Mouse (Mus musculus) neural tube, embryonic 14.5 days (tissue): ENCODE data around the gene Zfp292. TPM values are rescaled to one million over a fixed set of nuclear protein-coding genes. Genes with fewer than 3 reads are reported as not detected.
A peak's percentile ranks its signal among the peaks of the same experiment; 100 is the strongest.

Experiments
- ATAC-seq: fragments of 200-750 bp; cut with Nextera tagmentation; 2 replicates; pipeline ENCODE4 v1.8.0; 2017; ENCODE audit warnings: low read depth, mild to moderate bottlenecking, moderate TSS enrichment, moderate library complexity
- H3K27ac ChIP-seq: fragments of 300-500 bp; sonication (generic); 2 replicates; pipeline ENCODE4 v1.5.1; 2014; ENCODE audit warnings: low read depth, mild to moderate bottlenecking, control low read depth, low read length, moderate library complexity, mixed read lengths
- H3K27me3 ChIP-seq: fragments of 300-500 bp; sonication (generic); 2 replicates; pipeline ENCODE4 v1.6.1; 2014; ENCODE audit warnings: low read length; ENCODE audit not compliant: control insufficient read depth, insufficient read depth
- H3K36me3 ChIP-seq: fragments of 300-500 bp; sonication (generic); 2 replicates; pipeline ENCODE4 v1.6.1; 2014; ENCODE audit warnings: low read length, mixed read lengths; ENCODE audit not compliant: control insufficient read depth, insufficient read depth
- H3K4me1 ChIP-seq: fragments of 300-500 bp; sonication (generic); 2 replicates; pipeline ENCODE4 v1.6.1; 2014; ENCODE audit warnings: low read length; ENCODE audit not compliant: control insufficient read depth, insufficient read depth
- H3K4me2 ChIP-seq: fragments of 300-500 bp; sonication (generic); 2 replicates; pipeline ENCODE4 v1.6.1; 2014; ENCODE audit warnings: mild to moderate bottlenecking, low read depth, low read length, control low read depth
- H3K4me3 ChIP-seq: fragments of 300-500 bp; sonication (generic); 2 replicates; pipeline ENCODE4 v1.5.1; 2014; ENCODE audit warnings: low read depth, low read length, control low read depth, mixed read lengths
- H3K9ac ChIP-seq: fragments of 300-500 bp; sonication (generic); replicated peaks from 2 replicates; pipeline ENCODE4 v1.6.1; 2014; ENCODE audit warnings: low read depth, mild to moderate bottlenecking, control low read depth, low read length, mixed read lengths
- H3K9me3 ChIP-seq: fragments of 300-500 bp; sonication (generic); 2 replicates; pipeline ENCODE4 v1.6.1; 2016; ENCODE audit warnings: low read length; ENCODE audit not compliant: control insufficient read depth
- WGBS: fragments of 180-500 bp; shearing (Covaris S2); extraction: QIAGEN DNeasy Blood & Tissue Kit; methylation state at CpG from one replicate; pipeline ENCODE4 v1.1.7; 2014; 5-methylcytosine and 5-hydroxymethylcytosine counted together
- polyA plus RNA-seq: library from polyadenylated mRNA; unstranded; fragments of >200 nt; fragmentation: Nextera tagmentation; extraction: Ambion mirVana; gene quantifications from 2 replicates; pipeline ENCODE4 v1.2.1, GENCODE M21; 2014

Zfp292 gene
- polyA plus RNA-seq, 1 experiment from 2014 or later = 37.7 TPM

DNA sequence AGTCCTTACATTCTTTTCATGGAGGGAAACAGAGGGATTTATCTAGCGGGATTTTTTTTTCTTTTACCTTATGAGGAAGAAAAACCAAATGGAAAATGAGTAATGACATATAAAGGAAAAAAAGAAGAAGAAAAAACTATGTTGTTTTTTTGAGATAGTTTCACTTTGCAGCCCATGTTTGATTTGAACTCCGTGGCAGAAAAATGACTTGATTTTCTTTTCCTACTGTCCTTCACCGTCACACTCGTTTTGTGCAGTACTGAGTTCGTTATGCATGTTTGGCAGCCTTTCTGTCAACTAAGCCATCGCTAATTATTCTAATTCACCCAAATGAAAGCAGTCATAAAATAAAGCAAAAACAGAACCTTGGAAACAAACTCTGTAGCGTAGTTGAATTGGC lies 4.5 kb upstream of the Zfp292 start:
- no peak for ATAC-seq
- H3K4me2 ChIP-seq = peak overlapping the region; percentile 80
- H3K4me1 ChIP-seq = peaks cover 8% of the 10 kb centered on the region; the same call in 1 of the 2 replicates
- peak overlapping the region; percentile 75 for H3K4me3 ChIP-seq
- H3K27ac ChIP-seq = peak overlapping the region; percentile 93; the same call in 1 of the 2 replicates
- no peaks in the 10 kb centered on the region for H3K9me3 ChIP-seq
- H3K27me3 ChIP-seq = no peaks in the 10 kb centered on the region
- H3K9ac ChIP-seq = peak overlapping the region; percentile 84
- H3K36me3 ChIP-seq = no peaks in the 10 kb centered on the region
- 7% methylated on average over 7 of the region's 7 CpGs for WGBS

DNA sequence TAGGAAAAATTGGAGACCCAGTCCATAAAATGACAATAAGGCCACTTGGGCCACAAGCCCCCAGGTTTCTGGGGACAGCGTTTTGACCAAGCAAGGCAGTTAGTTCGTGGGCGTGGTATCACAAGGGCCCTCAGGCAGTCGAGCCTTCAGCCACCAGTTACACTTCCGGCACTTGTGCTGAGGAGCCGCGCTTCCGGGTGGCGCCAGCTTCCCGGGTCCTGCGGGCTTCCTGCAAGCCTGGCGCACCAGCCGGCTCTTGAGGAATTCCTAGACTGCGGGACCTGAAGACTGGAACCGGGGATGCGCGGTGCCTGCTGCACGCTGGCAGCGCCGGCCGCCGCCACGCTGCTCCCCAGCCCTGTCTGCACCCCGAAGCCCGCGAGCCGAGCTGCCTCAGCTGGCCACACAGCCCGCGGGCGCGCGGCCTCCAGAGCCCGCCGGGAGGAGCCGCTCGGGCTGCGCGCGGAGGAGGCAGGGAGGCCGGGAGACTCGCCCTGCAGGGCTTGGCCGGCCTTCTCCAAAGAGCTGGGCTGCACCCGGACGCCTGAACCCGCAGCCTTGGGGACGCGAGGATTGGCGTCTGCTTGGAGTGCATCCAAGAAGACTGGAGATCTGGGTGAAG lies 3.8 kb upstream of the Zfp292 start:
- H3K27me3 ChIP-seq = no peaks in the 10 kb centered on the region
- ATAC-seq = peak; percentile 76
- H3K27ac ChIP-seq = peak overlapping the region; percentile 93
- under 1% methylated on average over 47 of the region's 48 CpGs for WGBS
- H3K4me1 ChIP-seq = peaks cover 8% of the 10 kb centered on the region; the same call in 1 of the 2 replicates
- peak overlapping the region; percentile 84 for H3K9ac ChIP-seq
- H3K9me3 ChIP-seq = no peaks in the 10 kb centered on the region
- H3K4me3 ChIP-seq = peak overlapping the region; percentile 75
- H3K36me3 ChIP-seq = no peaks in the 10 kb centered on the region
- H3K4me2 ChIP-seq = peak overlapping the region; percentile 80

DNA sequence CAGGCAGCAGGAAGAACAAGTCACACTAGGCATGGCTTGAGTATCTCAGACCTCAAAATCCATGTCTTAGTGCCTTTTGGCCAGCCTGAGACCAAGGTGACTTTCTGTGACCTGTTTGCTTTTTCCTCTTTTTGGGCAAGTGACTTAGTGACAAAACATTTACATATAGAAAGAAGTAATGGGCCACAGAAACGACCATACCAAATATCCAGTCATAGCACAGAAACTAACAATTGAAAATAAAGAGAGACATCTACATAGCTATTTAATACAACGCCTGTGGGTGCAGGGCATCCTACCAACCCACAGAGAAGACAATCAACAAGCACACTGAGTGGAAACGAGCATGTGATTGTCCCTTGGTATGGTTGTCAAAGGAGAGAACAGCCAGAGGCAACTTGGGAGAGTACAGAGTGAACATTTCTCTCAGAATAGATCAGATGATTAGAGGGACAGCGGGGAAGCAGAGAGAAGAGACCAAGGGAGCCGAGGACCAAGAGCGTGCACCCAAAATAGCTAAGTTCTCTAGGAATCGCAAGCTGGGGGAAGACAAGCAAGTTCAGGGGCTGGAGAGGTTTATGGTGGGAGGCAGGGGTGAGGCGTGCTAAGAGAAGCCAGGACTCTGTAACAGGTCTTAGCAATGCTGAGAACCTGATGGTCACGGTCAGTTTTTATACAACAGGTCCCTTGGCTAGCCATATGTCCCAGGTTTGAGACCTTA lies 3.0 kb upstream of the Zfp292 start:
- H3K4me3 ChIP-seq = no peak overlapping the region
- peaks cover 14% of the 10 kb centered on the region for H3K4me1 ChIP-seq
- no peaks in the 10 kb centered on the region for H3K36me3 ChIP-seq
- H3K9me3 ChIP-seq = no peaks in the 10 kb centered on the region
- peak overlapping the region; percentile 80; the same call in 1 of the 2 replicates for H3K4me2 ChIP-seq
- WGBS = 50% methylated on average over 9 of the region's 9 CpGs
- H3K27me3 ChIP-seq = no peaks in the 10 kb centered on the region
- no peak for ATAC-seq
- H3K27ac ChIP-seq = no peak overlapping the region
- no peak overlapping the region for H3K9ac ChIP-seq

DNA sequence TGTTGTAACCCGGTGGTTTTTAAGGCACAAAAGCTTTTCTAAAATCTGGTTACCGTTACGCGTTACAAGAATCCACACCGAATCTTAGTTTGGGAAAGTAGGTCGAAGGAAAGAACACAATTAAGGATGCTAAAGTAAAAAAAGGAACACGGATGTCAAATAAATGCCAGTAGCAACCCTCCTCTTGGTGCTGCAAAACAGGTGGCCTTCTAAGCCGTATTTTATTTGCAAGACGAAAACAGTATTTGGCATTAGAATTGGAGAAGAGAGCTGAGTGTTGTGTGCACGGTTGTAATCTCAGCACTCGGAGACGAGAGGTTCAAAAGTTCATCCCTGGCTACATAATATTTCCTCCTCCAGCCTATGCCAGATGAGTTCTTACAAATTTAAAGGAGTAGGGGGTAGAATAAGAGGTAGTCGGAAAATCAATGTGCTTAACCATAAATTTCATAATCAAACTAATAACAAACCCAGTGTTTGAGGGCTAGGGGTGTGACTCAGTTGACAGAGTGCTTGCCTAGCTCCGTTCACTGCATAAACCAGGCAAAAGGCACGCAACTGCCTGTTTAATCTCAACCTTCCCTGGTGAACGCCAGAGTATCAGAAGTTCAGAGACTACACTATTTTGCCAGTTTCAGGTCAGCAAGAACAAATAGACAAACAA lies 738 bp upstream of the Zfp292 start:
- ATAC-seq = no peak
- peaks cover 16% of the 10 kb centered on the region for H3K4me1 ChIP-seq

DNA sequence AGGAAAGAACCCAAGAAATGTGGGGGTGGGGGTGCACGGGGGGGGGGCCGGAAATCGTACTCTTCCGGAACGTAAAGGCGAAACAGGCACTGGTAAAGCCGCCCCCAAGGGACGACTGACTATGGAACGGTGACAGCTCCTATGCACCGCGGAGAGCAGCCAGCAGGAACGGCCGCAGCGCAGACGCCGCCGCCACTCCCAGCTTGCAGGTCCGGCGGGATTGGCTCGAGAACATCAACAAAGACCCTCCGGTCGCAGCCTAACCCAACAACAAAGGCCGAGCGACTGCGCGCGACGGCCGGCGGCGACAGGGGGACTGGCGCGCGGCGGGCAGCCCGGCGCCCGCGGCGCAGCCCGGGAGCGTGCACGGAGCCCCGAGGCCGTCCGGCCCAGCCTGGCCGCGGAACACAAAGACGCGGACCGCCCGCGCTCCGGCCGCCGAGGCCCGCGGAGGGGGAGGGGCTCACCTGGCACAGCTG lies 430 bp downstream of the Zfp292 start:
- Histone ChIP-seq H3K27me3 (no peaks in the 10 kb centered on the region), H3K4me3 (peak overlapping the region; percentile 97), H3K4me2 (peak overlapping the region; percentile 65), H3K9me3 (no peaks in the 10 kb centered on the region), H3K36me3 (no peaks in the 10 kb centered on the region), H3K27ac (peak overlapping the region; percentile 99), H3K4me1 (peaks cover 13% of the 10 kb centered on the region), H3K9ac (peak overlapping the region; percentile 99)
- WGBS = under 1% methylated on average over 56 of the region's 58 CpGs
- ATAC-seq = peak; percentile 67

More for the DNA sequence above, 738 bp upstream of the Zfp292 start:
- Histone ChIP-seq H3K27me3 (no peaks in the 10 kb centered on the region), H3K9ac (peak overlapping the region; percentile 99), H3K4me2 (peak overlapping the region; percentile 65), H3K4me3 (peak overlapping the region; percentile 97), H3K9me3 (no peaks in the 10 kb centered on the region), H3K27ac (peak overlapping the region; percentile 99), H3K36me3 (no peaks in the 10 kb centered on the region)
- 28% methylated on average over 16 of the region's 16 CpGs for WGBS

DNA sequence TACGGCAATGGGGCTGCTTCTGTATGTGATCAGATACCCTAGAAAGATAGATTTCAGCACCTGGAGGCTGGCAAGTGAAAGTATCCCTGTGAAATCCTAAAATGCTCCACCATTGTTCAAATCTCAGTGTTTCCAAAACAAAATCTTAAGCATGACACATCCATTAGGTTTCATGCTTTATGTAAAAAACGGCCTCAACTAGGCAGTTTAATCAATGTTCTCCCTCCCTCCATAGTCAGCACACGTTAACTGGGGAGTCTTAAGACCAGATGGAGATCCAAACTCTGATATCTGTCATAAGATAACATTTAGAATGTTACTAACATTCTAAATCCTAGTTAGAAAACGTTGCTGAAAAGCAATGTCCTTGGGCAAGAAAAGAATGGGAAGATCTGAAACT lies 909 bp downstream of the Zfp292 start:
- Histone ChIP-seq H3K27me3 (no peaks in the 10 kb centered on the region), H3K4me2 (peak overlapping the region; percentile 65), H3K27ac (peak overlapping the region; percentile 99), H3K4me1 (peaks cover 12% of the 10 kb centered on the region), H3K9me3 (no peaks in the 10 kb centered on the region), H3K36me3 (no peaks in the 10 kb centered on the region), H3K4me3 (peak overlapping the region; percentile 97), H3K9ac (peak overlapping the region; percentile 99)
- WGBS = 14% methylated on average over 4 of the region's 4 CpGs
- ATAC-seq = no peak

DNA sequence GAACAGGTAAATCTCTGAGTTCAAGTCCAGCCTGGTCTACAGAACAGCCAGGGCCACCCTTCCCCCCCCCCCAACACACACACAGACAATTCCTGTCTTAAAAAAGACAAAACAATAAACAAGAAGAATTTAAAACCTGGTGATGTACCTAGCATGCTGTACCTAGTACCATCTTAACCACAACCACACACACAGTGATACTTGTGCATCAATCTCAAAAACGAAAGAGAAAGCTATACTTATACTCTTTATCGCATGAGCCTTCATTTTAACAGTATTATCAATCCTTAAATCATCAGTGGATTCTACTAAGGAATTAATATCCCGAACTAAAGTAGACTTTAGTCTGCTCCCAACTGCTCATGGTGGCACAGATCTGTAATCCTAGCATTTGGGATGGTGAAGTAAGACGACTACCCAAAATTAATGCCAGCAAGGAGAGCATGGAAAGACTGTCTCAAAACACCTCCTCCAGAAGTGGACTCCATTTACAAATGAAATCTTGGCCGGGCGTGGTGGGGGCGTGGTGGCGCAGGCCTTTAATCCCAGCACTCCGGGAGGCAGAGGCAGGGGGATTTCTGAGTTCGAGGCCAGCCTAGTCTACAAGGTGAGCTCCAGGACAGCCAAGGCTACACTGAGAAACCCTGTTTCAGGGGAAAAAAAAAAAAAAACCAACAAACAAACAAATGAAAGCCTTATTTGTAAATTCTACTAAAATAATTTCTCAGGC lies 1.7 kb downstream of the Zfp292 start:
- Histone ChIP-seq H3K4me1 (peaks cover 12% of the 10 kb centered on the region), H3K4me3 (peak overlapping the region; percentile 97), H3K36me3 (no peaks in the 10 kb centered on the region), H3K9me3 (no peaks in the 10 kb centered on the region), H3K27ac (no peak overlapping the region), H3K4me2 (peak overlapping the region; percentile 65), H3K9ac (no peak overlapping the region; the same call in 1 of the 2 replicates), H3K27me3 (no peaks in the 10 kb centered on the region)
- WGBS = 90% methylated on average over 10 of the region's 10 CpGs
- ATAC-seq = no peak

DNA sequence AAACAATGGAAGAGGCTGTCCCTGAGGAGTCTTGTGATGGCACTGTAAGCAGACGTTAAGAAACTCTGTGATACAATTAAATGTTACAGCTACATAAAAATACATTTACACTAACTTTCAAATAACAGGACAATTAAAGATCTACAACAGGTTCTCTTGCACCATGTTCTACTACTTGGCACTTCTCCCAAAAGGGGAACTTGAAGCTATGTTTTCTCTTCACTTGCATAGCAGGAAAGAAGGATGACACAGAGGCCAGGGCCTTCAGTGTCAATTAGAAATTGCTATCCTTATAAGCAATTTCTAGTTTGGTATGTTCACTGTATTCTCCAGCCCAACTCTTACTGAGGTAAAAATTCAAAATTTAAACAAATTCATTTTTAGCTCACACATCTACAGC lies 8.5 kb downstream of the Zfp292 start:
- Histone ChIP-seq H3K4me3 (no peak overlapping the region), H3K9ac (no peak overlapping the region), H3K4me2 (no peak overlapping the region), H3K9me3 (no peaks in the 10 kb centered on the region), H3K27me3 (no peaks in the 10 kb centered on the region), H3K4me1 (no peaks in the 10 kb centered on the region), H3K27ac (no peak overlapping the region), H3K36me3 (no peaks in the 10 kb centered on the region)
- 59% methylated on average over 1 of the region's 1 CpGs for WGBS
- no peak for ATAC-seq
